8 mouse cellular contexts compared by ENCODE assay signal in genomic region chr10:94687801-94688419, GRCm38 (mm10). TPM values are rescaled to one million over a fixed set of nuclear protein-coding genes. Genes with fewer than 3 reads are reported as not detected.
A peak's percentile ranks its signal among the peaks of the same experiment; 100 is the strongest.
DNase-seq lines count a peak whose midpoint lies in the region; ATAC-seq and TF ChIP-seq lines count a peak whose summit lies in the region.

No protein-coding gene starts in this region.

- peak overlapping the region; percentile 96 for H3K27ac ChIP-seq in kidney, adult 2 months (ENCODE audit: insufficient read depth, low read depth, low read length)
- H3K27ac ChIP-seq in MEL (ENCODE audit: control insufficient read depth, low read depth, low read length): peak overlapping the region; percentile 97
- peak overlapping the region; percentile 86 for H3K27ac ChIP-seq in embryonic facial prominence, embryonic 12.5 days
- H3K27ac ChIP-seq in stomach, embryonic 16.5 days (ENCODE audit: low read length): peak overlapping the region; percentile 90

- H3K9me3 ChIP-seq in MEL (replicated peaks; ENCODE audit: insufficient read depth, low read length): no peaks in the 10 kb centered on the region
- H3K9me3 ChIP-seq in embryonic facial prominence, embryonic 12.5 days: no peaks in the 10 kb centered on the region
- no peaks in the 10 kb centered on the region for H3K9me3 ChIP-seq in stomach, embryonic 16.5 days (replicated peaks; ENCODE audit: control insufficient read depth, low read length)

- TF ChIP-seq CTCF in kidney, adult 2 months (conservative IDR thresholded peaks at IDR 0.05; ENCODE audit: insufficient read depth, insufficient read length, low read depth, low read length): no peak
- TF ChIP-seq CTCF in MEL (IDR thresholded peaks at IDR 0.05 in 2 of 3, conservative IDR thresholded peaks at IDR 0.05 in 1 of 3; ENCODE audit: control insufficient read depth in 1 of 3, insufficient read depth in 1 of 3, low read depth in 2 of 3, low read length in 3 of 3, poor library complexity in 1 of 3, severe bottlenecking in 1 of 3): no peak

- peak in 1 of 2 experiments; percentile 2; a peak in 1 of 4 replicates for TF ChIP-seq EP300 in MEL (IDR thresholded peaks at IDR 0.05; ENCODE audit: low read depth in 1 of 2, low read length in 2 of 2)

- H3K27me3 ChIP-seq in kidney, adult 2 months (replicated peaks; ENCODE audit: control insufficient read depth, insufficient read depth, low read length): no peaks in the 10 kb centered on the region
- H3K27me3 ChIP-seq in MEL (ENCODE audit: control insufficient read depth in 1 of 2, insufficient read depth in 2 of 2, low read length in 2 of 2): no peaks in the 10 kb centered on the region
- H3K27me3 ChIP-seq in embryonic facial prominence, embryonic 12.5 days: no peaks in the 10 kb centered on the region
- H3K27me3 ChIP-seq in stomach, embryonic 16.5 days (ENCODE audit: control insufficient read depth, insufficient read depth, low read length): no peaks in the 10 kb centered on the region

- H3K79me2 ChIP-seq in MEL (ENCODE audit: control insufficient read depth, insufficient read depth, low read length, poor library complexity): peaks cover 25% of the 10 kb centered on the region

- no peak for DNase-seq in kidney, adult 2 months
- no peak for DNase-seq in kidney, adult 18-20 months
- DNase-seq in MEL (ENCODE audit: low read depth, low spot score): peak; percentile 88
- DNase-seq in lung, postnatal 14 days: peak; percentile 66
- DNase-seq in adrenal gland, postnatal 25 days: no peak

- H3K36me3 ChIP-seq in kidney, adult 2 months (ENCODE audit: control insufficient read depth, insufficient read depth, low read length): no peaks in the 10 kb centered on the region
- peaks cover 0 to 18% of the 10 kb centered on the region in 2 experiments; a peak in 3 of 4 replicates for H3K36me3 ChIP-seq in MEL (ENCODE audit: control insufficient read depth in 1 of 2, insufficient read depth in 2 of 2, low read length in 2 of 2)
- H3K36me3 ChIP-seq in embryonic facial prominence, embryonic 12.5 days: no peaks in the 10 kb centered on the region
- no peaks in the 10 kb centered on the region for H3K36me3 ChIP-seq in stomach, embryonic 16.5 days (ENCODE audit: control insufficient read depth, insufficient read depth, low read length)

- H3K4me2 ChIP-seq in embryonic facial prominence, embryonic 12.5 days (replicated peaks): peak overlapping the region; percentile 87
- H3K4me2 ChIP-seq in stomach, embryonic 16.5 days (ENCODE audit: low read depth, low read length): peak overlapping the region; percentile 61

- H3K4me1 ChIP-seq in kidney, adult 2 months (ENCODE audit: control insufficient read depth, insufficient read depth, low read length): no peaks in the 10 kb centered on the region
- H3K4me1 ChIP-seq in MEL (ENCODE audit: control insufficient read depth in 1 of 2, insufficient read depth in 2 of 2, low read length in 2 of 2): peaks cover 0 to 12% of the 10 kb centered on the region in 2 experiments; a peak in 2 of 4 replicates
- H3K4me1 ChIP-seq in embryonic facial prominence, embryonic 12.5 days: peaks cover 6% of the 10 kb centered on the region; the same call in 1 of the 2 replicates
- peaks cover 3% of the 10 kb centered on the region; the same call in 1 of the 2 replicates for H3K4me1 ChIP-seq in stomach, embryonic 16.5 days (ENCODE audit: control insufficient read depth, insufficient read depth, low read length)

- peak overlapping the region; percentile 95 for H3K9ac ChIP-seq in MEL (ENCODE audit: control insufficient read depth, low read depth, low read length, poor library complexity, severe bottlenecking)
- H3K9ac ChIP-seq in embryonic facial prominence, embryonic 12.5 days: peak overlapping the region; percentile 90
- peak overlapping the region; percentile 98 for H3K9ac ChIP-seq in stomach, embryonic 16.5 days (ENCODE audit: low read length)

- H3K4me3 ChIP-seq in kidney, adult 2 months (ENCODE audit: insufficient read depth, low read depth, low read length): peak overlapping the region; percentile 98
- peak overlapping the region; percentile 74 to 88 for H3K4me3 ChIP-seq in MEL (ENCODE audit: control insufficient read depth in 1 of 2, insufficient read depth in 1 of 2, low read depth in 2 of 2, low read length in 2 of 2)
- peak overlapping the region; percentile 89 for H3K4me3 ChIP-seq in embryonic facial prominence, embryonic 12.5 days
- H3K4me3 ChIP-seq in stomach, embryonic 16.5 days (replicated peaks; ENCODE audit: low read length): peak overlapping the region; percentile 94

- no peak for TF ChIP-seq POLR2A in kidney, adult 2 months (IDR thresholded peaks at IDR 0.05; ENCODE audit: low read depth, low read length)
- TF ChIP-seq POLR2A in MEL (IDR thresholded peaks at IDR 0.05; ENCODE audit: control insufficient read depth in 1 of 2, insufficient read depth in 1 of 2, low read depth in 1 of 2, low read length in 2 of 2, poor library complexity in 1 of 2): no peak; a peak in 3 of 4 replicates

- TF ChIP-seq RAD21 in MEL (IDR thresholded peaks at IDR 0.05; ENCODE audit: low read depth, low read length): no peak

- peak; percentile 70 for ATAC-seq in embryonic facial prominence, embryonic 12.5 days (ENCODE audit: insufficient number of reproducible peaks, insufficient read depth, low FRiP score, low TSS enrichment)
- ATAC-seq in inflammation-experienced regulatory T-cells, adult 6 months: peak; percentile 59
- peak; percentile 68 for ATAC-seq in stomach, embryonic 16.5 days (ENCODE audit: insufficient read depth, low FRiP score)

- 2% methylated on average over 20 of the region's 20 CpGs for WGBS in kidney, adult 2 months
- WGBS in embryonic facial prominence, embryonic 12.5 days: 3% methylated on average over 20 of the region's 20 CpGs
- 3% methylated on average over 20 of the region's 20 CpGs for WGBS in stomach, embryonic 16.5 days

TF ChIP-seq in MEL, 35 proteins besides CTCF, POLR2A, EP300 and RAD21:
- peak; percentile 62; the same call in 1 of the 2 replicates for TF ChIP-seq MAX (IDR thresholded peaks at IDR 0.05; ENCODE audit: low read length)
- TF ChIP-seq GABPA (IDR thresholded peaks at IDR 0.05; ENCODE audit: low read depth, low read length): no peak
- TF ChIP-seq POLR2AphosphoS2 (IDR thresholded peaks at IDR 0.05; ENCODE audit: low read length): 0 out of 2 replicates have a peak, but pooled peaks have one; percentile 8
- no peak; the same call in 1 of the 2 replicates for TF ChIP-seq CHD1 (IDR thresholded peaks at IDR 0.05; ENCODE audit: low read depth, low read length)
- TF ChIP-seq ZC3H11A (IDR thresholded peaks at IDR 0.05; ENCODE audit: low read depth, low read length): no peak
- no peak for TF ChIP-seq SMC3 (IDR thresholded peaks at IDR 0.05; ENCODE audit: low read depth, low read length)
- no peak for TF ChIP-seq ZKSCAN1 (IDR thresholded peaks at IDR 0.05; ENCODE audit: low read depth, low read length)
- TF ChIP-seq CHD2 (IDR thresholded peaks at IDR 0.05; ENCODE audit: low read length): no peak
- no peak for TF ChIP-seq TCF12 (IDR thresholded peaks at IDR 0.05; ENCODE audit: low read depth, low read length)
- TF ChIP-seq TBP (IDR thresholded peaks at IDR 0.05; ENCODE audit: low read depth, low read length): peak; percentile 79; the same call in 1 of the 2 replicates
- no peak for TF ChIP-seq RCOR1 (IDR thresholded peaks at IDR 0.05; ENCODE audit: low read depth, low read length)
- peak; percentile 59; the same call in 1 of the 2 replicates for TF ChIP-seq MYC (IDR thresholded peaks at IDR 0.05; ENCODE audit: low read depth, low read length)
- TF ChIP-seq GATA1 (IDR thresholded peaks at IDR 0.05; ENCODE audit: low read depth, low read length): 0 out of 2 replicates have a peak, but pooled peaks have one; percentile 42
- TF ChIP-seq MXI1 (IDR thresholded peaks at IDR 0.05; ENCODE audit: low read depth, low read length): peak; percentile 59; the same call in 1 of the 2 replicates
- no peak for TF ChIP-seq MAFK (IDR thresholded peaks at IDR 0.05; ENCODE audit: borderline replicate concordance, low read depth, low read length)
- peak; percentile 43; the same call in 1 of the 2 replicates for TF ChIP-seq SIN3A (IDR thresholded peaks at IDR 0.05; ENCODE audit: low read length)
- no peak for TF ChIP-seq MEF2A (IDR thresholded peaks at IDR 0.05; ENCODE audit: extremely low read depth, insufficient replicate concordance, low read depth, low read length, poor library complexity, severe bottlenecking)
- TF ChIP-seq MYB (IDR thresholded peaks at IDR 0.05; ENCODE audit: low read depth, low read length): no peak
TF ChIP-seq in MEL: peak in this region for 7.

RNA-seq across cellular contexts. Expression of gene Cep83, which starts 0.5 kb away (rescaled TPM):
- polyA plus RNA-seq in kidney, adult 2 months (2012; rRNA removed): 2.4 and 2.7 TPM in 2 replicates
- 22.4 and 23.9 TPM in 2 replicates for total RNA-seq in MEL (2012; rRNA removed)
- polyA plus RNA-seq in MEL (2012; ENCODE audit: insufficient read depth in 1 of 2, insufficient read length in 2 of 2, low read depth in 1 of 2, low replicate concordance in 2 of 2, missing spikeins in 1 of 2): 100 to 1,000 TPM in 1 of 2 experiments, 10 to 100 TPM in 1; 25.9 to 231 TPM
- 27.7 and 28.3 TPM in 2 replicates for polyA plus RNA-seq in embryonic facial prominence, embryonic 12.5 days (2016; fragmentation: Nextera tagmentation; extraction: Ambion mirVana)
- 10 to 100 TPM; 16.1 to 24.7 (median 22.1) TPM for polyA plus RNA-seq in inflammation-experienced regulatory T-cells, adult 6 months (2017; shearing (Covaris generic))
- polyA plus RNA-seq in stomach, embryonic 16.5 days (2015; fragmentation: Nextera tagmentation; extraction: Ambion mirVana): 12.4 and 14.8 TPM in 2 replicates
- total RNA-seq in adrenal gland, postnatal 25 days (2021): 10.9 and 12.7 TPM in 2 replicates

Comparison
In these comparisons a context has a peak if more than half of its experiments do, and no peak if none do; other contexts are left out.
1. DNase-seq: peak in MEL (single experiment) and lung, postnatal 14 days (single experiment); none in kidney, adult 2 months (single experiment), kidney, adult 18-20 months (single experiment) and adrenal gland, postnatal 25 days (single experiment).
2. Peak in every context shown above with its lines, with median percentiles within 50 percentile points of each other: H3K27ac ChIP-seq, H3K4me3 ChIP-seq, H3K9ac ChIP-seq and ATAC-seq.